Mouse (Mus musculus) adrenal gland, adult 2 months (tissue): Measurements from ENCODE around the gene Cnga4. TPM values are rescaled to one million over a fixed set of nuclear protein-coding genes. Genes with fewer than 3 reads are reported as not detected.
A peak's percentile ranks its signal among the peaks of the same experiment; 100 is the strongest.
"Not testable (repeated sequence)": the region's sequence is repeated elsewhere in the genome, so short reads cannot be mapped to it uniquely, and the experiment has no call there.

Experiments used
- DNase-seq: peaks from one replicate; pipeline ENCODE4 v3.0.0; 2021
- long read RNA-seq: library from polyadenylated mRNA; stranded (forward); transcript quantifications from one replicate; pipeline ENCODE4 v2.0.0, GENCODE M21; 2021
- polyA plus RNA-seq: library from polyadenylated mRNA; depleted of rRNA; stranded (reverse); fragments of >200 nt; gene quantifications from 2 replicates; pipeline ENCODE4 v1.2.3, GENCODE M21; 2012; rRNA removed
- total RNA-seq, 2 experiments: library from RNA; stranded (reverse); gene quantifications; 2 replicates each; pipeline ENCODE4 v1.2.3; 2021

Cnga4 gene
- not detected for total RNA-seq
- polyA plus RNA-seq = 0.13 and 0.26 TPM in 2 replicates
- long read RNA-seq = 0 reads

DNA sequence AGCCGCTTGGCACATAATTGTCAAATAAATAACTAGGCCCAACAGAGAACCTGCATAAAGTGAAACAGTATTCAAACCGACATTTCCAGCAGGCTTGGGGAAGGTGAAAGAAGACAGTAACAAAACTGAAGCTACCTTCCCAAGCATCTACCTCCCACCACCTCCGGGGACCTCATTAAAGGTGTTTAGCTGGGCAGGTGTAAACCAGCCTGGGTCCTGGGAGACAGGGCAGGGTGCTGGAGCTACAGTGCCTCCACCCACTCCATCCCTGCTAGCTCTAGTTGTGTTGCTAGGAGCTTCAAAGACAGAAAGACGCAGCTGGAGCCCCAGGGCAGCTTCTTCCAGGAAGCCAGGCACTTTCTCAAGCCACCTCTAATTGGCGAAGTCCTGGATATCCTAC is at the start of gene Cnga4:
Gene Cnga4 (plus strand): TSS at position 301 of the 400 bp plus-strand sequence.
- no peak for DNase-seq

DNA sequence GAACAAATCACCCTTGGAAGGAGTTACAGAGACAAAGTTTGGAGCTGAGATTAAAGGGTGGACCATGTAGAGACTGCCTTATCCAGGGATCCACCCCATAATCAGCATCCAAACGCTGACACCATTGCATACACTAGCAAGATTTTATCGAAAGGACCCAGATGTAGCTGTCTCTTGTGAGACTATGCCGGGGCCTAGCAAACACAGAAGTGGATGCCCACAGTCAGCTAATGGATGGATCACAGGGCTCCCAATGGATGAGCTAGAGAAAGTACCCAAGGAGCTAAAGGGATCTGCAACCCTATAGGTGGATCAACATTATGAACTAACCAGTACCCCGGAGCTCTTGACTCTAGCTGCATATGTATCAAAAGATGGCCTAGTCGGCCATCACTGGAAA is 48.3 kb upstream of the Cnga4 start:
- not testable (repeated sequence) for DNase-seq

- not testable (repeated sequence) for DNase-seq
Measured at GRCm38 (mm10) chr7:105356487-105356886, 47.9 kb upstream of the Cnga4 start.

DNA sequence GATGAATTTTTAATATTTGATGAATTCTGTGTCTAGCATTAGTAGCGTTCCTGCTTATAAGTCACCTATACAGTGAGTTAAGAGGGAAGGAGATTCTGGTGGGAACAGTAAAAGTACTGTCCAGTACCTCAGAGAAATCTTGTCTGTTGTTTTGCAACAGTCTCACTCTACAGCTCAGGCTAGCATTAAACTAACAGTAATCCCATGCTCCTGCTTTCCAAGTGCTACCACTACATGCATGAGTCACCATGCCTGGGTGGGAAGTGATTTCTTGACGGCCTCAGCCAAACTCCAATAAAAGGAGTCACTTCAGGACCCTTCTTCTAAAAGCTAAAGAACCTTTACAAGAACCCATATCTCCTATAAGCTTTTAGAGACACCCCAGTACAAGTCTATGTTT is 42.7 kb upstream of the Cnga4 start:
- no peak for DNase-seq

DNA sequence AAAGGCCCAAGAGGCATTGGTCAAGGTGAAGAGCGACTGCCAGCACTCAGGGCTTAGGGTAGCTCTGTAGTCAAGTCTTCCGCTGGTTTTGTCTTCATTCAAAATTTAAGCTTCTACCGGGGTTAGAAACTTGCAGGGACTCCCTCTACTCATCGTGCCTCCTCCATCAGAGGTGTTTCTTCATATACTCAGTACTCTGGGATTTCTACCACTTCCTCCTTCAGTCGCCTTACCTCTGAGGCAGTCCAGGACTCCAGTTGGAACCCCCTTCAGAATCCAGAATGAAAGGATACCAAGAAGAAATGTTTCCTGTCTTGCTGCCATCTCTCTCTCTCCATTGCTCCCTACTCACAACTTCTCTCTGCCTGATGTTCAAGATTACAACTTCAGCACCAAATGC is 37.1 kb upstream of the Cnga4 start:
- DNase-seq = no peak

DNA sequence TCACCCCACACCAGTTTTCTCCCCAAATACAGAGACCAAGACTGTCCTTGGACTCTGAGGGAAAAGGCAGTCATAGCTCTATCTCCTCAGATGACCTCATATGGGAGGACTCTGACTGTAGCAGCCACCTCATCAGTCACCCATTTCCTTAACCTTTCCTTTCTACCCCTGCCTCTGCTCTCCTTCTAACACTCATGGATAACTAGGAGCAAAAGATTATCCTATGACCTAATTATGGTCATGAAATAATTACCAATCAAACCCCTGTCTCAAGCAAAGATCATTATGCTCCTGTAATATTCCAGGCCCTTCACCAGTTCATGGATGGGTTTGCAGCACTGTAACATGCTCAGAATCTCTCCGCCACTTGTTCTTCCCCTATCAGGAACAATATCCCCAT is 36.4 kb upstream of the Cnga4 start, which contains the start of gene Olfr692:
Gene Olfr692 (plus strand): TSS at position 301 of the 400 bp plus-strand sequence.
- DNase-seq = no peak

- no peak for DNase-seq
Measured at GRCm38 (mm10) chr7:105368521-105368920, 35.8 kb upstream of the Cnga4 start.

- DNase-seq = no peak
Measured at GRCm38 (mm10) chr7:105372912-105373311, 31.5 kb upstream of the Cnga4 start.

DNA sequence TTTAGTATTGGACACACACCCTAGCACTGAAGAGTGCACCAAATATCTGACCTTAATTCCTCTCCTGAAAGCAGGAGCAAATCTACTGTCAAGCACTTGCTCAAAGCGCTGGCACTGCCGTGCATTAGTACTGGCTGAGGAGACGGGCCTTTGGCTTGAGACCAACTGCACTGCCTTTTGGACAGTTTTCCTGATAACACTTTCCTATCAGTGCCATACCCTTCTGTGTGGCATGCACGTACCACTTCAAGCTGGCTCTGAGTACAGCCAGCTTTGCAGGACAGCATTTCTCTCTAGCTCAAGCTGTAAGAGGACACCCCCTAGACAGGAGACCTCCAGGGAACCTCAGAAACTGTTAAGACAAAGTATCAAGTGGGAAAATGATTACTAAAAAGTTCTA is 30.9 kb upstream of the Cnga4 start:
- DNase-seq = peak; percentile 13

- DNase-seq = no peak
Measured at GRCm38 (mm10) chr7:105373976-105374375, 30.4 kb upstream of the Cnga4 start.

GRCm38 (mm10) chr7:105374866-105375265 is 29.5 kb upstream of the Cnga4 start, which contains the start of gene Gm5901:
Gene Gm5901 (plus strand): TSS chr7:105375038.
- DNase-seq = no peak

DNA sequence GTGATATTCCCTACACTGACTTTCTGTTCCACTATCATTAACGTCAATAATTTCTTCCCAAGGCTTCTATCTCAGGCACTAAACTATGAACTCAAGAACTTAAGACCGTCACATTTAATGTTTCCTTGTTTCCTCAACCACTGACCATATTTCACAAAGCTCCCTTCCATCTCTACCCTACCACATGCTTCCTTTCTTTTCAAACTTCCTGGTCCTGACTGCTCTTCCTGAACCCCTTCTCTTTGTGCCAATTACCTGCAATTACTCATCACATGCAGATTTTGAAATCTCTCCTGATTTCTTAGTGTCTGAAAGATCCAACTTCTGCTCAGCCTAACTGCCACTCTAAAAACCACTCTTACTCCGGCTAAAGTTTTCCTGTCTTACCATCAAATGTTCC is 24.0 kb upstream of the Cnga4 start:
- DNase-seq = no peak

DNA sequence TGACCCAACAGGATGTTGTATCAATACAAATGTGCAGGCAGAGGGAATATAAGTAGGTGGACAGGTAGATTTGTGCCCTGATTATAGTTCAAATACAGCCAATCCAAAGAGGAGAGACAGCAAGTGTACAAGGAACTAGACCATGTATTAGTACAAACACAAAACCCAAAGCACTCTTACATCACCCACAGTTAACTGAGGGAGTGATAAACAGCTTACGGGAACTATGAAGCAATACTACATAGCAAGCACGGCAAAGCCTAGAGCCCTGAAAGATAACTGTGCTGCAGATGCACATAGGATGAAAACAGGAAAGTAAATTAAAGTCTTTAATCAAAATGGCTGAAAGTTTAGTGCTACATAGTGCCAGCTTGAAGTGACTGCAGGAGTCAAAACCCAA is 16.7 kb upstream of the Cnga4 start:
- DNase-seq = no peak

GRCm38 (mm10) chr7:105390236-105390635 is 14.1 kb upstream of the Cnga4 start:
- no peak for DNase-seq

DNA sequence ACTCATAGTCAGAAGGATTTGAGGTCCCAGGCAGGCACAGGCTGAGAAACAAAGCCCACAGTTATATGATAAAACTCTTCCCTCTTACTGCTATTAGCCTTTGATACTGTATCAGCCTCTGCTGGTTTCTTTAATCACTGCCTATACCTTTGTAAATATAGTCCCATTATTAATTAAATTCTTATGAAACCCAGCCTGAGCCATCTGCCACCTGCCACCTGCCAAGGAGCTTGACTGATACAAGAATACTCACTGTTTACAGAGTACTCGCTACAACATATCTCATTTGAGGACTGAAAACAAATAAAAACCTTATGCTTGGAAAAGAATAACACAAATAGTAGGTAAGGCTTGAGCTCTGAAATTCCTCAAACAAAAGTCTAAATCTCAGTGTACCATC is 9.8 kb upstream of the Cnga4 start:
- DNase-seq = no peak

DNA sequence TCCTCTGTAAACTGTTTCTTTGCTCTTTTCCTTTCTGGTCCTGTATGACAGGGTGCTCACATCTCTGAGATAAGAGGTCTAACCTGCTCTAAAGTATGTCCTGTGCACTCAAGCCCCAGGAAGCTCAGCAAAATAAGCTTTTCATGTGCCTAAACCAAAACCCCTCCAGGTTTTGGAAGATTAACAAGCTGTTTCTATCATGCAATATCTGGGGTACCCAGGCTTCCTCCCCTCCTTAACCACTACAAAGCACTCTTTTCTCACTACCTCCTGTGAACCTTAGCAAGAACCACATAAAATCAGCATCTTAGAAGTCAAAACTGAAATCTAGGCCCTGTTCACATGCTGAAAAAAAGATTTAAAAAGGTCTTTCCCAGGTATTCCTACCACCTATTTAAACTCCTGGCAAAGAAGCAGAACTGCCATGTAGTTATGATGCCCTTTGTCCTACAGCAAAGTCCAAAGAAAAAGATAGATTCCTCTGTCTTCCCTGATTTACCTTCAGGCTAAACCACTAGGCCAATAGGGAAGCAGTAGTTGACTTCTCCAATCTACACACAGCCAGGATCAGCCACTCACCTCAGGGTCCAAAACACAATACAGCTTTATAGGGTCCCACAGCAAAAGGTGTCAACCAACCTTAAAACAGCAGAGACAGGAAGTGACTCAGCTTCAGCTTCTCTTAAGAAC is 9.1 kb upstream of the Cnga4 start:
- no peak for DNase-seq

DNA sequence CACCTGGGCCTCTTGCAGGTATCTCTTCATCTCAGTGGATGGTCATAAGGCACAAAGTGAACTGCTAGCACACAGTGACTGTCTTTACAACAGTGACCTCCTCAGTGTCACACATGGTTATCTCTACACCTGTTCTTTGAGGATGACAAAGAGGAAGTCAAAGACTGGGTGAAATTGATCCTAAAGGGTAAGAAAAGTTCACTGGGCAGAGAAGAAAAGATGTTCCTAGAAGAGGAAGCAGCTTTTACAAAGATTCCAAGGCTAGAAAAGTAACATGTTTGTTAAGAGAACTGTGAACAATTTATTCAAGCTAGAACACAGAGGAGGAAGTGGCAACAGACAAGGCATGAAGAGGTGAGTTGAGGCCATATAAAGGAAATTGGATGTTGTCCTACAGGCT is 8.2 kb upstream of the Cnga4 start:
- DNase-seq = no peak

DNA sequence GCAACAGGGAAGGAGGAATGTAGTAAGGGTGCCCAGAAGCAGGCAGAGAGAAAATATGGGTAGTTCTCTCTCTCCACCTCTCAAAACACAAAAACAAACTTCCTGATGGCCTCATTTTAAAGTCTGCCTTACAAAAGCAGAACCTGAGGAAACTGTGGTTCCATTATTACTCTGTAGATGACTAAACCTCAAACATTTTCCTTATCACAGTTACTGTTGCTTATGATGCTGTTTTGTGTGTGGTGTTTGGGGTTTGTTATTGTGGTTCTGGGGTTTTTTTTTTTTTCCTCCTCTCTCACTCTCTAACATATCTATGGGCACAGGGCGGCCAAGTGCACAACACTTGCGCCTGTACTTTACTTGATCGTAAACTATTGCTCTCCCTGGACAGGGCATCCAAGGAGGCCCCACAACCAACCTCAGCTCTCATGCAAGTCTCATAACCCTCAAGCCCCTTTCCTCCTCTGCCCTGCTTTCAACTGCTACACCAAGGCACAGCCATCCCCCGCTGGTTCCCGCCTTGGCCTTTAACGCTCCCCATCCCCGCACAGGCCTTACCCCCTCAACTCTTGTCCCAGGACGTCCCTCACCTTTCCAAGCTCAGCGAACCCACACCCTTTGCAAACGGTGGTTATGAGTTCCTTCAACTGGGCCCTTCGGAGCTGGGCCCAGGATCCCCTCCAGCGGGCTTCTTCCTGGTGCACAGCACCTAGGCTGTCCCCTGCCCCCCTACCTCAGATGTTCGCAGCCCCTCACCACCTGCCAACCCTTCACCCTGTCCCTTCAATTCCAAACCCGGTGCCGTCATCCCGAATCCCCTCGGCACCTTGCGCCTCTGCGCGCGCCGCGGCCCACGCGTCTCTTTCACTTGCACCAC is 5.1 kb upstream of the Cnga4 start:
- no peak for DNase-seq

- peak; percentile 100 for DNase-seq
Measured at GRCm38 (mm10) chr7:105399935-105400624, 4.3 kb upstream of the Cnga4 start, which contains the start of gene Fam160a2. Gene Fam160a2 (minus strand): TSS chr7:105400054.

- no peak for DNase-seq
Measured at GRCm38 (mm10) chr7:105406322-105406721, 2.0 kb downstream of the Cnga4 start.

GRCm38 (mm10) chr7:105411874-105412632 is 7.7 kb downstream of the Cnga4 start:
- peak; percentile 70 for DNase-seq

GRCm38 (mm10) chr7:105414385-105414784 is 10.0 kb downstream of the Cnga4 start:
- DNase-seq = no peak
